Mouse (Mus musculus): ENCODE measurements around the gene Cplx3.

The Cplx3 gene

DNA sequence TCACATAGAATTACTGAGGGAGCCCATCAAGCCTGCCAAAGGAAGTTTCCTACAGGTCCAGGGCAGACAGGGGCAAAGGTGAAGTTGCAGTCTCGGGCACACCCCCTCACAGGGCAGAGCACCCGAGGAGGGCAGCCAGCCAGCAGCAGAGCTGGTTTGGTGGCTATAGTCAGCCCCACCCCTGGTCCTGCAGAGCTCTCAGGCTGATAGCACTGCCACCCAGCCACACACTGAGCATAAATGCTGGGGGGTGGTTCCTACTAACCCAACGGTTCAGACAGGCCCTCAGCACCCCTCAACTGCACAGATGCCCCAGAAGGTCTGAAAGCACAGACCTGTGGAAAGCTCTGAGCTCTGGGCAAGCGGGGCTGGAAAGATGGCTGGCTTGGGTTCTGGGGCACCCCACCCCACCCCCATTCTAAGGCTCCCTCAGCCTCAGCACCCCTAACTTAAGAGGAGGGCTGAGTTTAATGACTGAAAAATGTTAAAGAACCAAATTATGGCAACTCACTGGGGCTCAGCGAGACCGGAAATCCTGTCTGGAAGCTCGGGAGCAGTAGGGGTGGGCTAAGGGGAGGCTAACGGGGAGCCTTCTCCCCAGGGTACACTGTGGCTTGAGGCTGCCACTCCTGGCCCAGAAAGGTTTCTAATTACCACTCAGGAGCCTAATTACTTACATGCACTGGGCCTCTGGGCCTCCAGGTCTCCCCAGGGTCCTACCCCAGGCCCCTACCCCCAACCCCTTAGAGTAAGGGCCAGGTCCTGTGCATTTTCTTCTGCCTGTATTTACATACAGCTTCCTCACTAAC lies 32.8 kb upstream of the Cplx3 start:
- no peak for DNase-seq (ENCODE audit: low spot score)

GRCm38 (mm10) chr9:57637741-57638322 lies 31.8 kb upstream of the Cplx3 start:
- DNase-seq (ENCODE audit: low spot score) = no peak

DNA sequence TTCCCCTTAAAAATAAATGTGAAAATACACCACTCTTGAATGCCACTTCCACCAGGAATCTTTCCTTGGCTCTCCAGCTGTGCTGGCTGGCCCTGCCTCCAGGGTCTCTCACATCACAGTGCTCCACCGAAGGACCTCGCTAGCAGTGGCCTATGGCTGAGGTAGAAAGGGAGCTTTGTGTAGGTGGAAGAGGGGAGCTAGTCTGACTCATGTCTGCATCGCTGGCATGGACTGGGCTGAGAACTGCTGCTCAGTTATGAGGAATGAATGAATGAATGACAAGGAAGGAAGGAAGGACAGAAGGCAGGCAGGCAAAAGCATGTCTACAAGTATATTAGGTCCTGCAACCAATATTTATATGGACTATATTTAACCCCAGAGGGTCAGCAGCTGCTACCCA lies 31.2 kb upstream of the Cplx3 start:
- DNase-seq (ENCODE audit: low spot score) = no peak

GRCm38 (mm10) chr9:57633481-57634024 lies 27.5 kb upstream of the Cplx3 start:
- no peak for DNase-seq (ENCODE audit: low spot score)

DNA sequence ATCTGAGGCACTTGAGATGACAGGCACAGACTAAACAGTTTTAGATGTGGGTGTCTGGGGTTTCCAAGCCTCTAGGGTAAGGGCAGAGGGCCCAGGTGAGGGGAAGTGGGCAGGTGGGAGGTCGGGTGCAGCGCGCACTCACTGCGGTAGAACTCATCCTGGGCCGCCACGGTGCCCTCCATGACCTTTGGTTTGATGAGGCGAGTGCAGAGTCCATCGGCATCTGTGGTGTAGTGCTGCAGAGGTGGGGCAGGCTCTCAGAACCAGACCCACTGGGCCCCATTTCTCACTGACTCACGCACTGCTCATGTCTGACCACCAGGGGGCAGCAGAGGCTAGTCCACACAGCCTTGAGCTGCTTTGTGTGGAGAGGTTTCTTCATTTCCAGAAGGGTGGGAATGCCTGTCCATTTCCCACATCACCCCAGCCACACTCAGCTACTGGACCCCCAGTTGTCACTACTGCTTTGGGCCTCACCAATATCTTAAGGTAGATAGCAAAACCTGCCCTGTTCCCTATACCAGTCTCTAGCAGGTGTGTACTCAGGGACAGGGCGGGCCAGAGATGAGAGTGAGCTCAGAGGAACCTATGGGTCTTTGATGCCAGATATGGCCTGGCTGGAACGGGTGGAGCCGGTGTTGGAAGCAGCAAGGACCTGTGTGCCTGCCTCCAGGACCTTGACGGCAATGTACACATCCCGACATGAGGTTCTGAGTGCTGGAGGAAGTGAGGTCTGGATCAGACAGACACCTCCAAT lies 23.2 kb upstream of the Cplx3 start:
- no peak for DNase-seq (ENCODE audit: low spot score)

- no peak for DNase-seq (ENCODE audit: low spot score)
Observed at GRCm38 (mm10) chr9:57628717-57629116, 22.6 kb upstream of the Cplx3 start.

GRCm38 (mm10) chr9:57627892-57628291 lies 21.8 kb upstream of the Cplx3 start:
- DNase-seq (ENCODE audit: low spot score) = no peak

DNA sequence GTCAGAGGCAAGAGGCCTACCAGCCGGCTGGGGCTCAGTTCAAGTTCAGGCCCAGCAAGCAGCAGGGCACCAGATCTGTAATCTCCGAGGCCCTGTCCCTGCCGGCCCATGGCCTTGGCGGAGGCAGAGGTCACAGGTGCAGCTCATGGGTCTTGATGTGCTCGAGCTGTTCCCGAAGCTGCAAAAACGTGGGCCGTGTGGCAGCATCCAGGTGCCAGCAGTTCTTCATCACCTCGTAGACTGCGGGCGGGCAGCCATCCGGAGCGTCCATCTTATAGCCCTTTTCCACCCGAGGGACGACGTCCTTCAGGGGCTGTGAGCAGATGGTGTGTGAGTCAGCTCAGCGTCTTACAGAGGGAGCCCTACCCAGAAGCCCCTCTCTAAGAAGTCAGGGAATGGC lies 21.1 kb upstream of the Cplx3 start:
- DNase-seq (ENCODE audit: low spot score) = no peak

GRCm38 (mm10) chr9:57625674-57626500 lies 19.8 kb upstream of the Cplx3 start:
- DNase-seq (ENCODE audit: low spot score) = no peak

GRCm38 (mm10) chr9:57624295-57624694 lies 18.2 kb upstream of the Cplx3 start:
- DNase-seq (ENCODE audit: low spot score) = no peak

- no peak for DNase-seq (ENCODE audit: low spot score)
Observed at GRCm38 (mm10) chr9:57620674-57621073, 14.6 kb upstream of the Cplx3 start, which contains the start of gene Lman1l. Gene Lman1l, minus strand, starts transcription at chr9:57620774.

GRCm38 (mm10) chr9:57618854-57619253 lies 12.8 kb upstream of the Cplx3 start:
- no peak for DNase-seq (ENCODE audit: low spot score)

DNA sequence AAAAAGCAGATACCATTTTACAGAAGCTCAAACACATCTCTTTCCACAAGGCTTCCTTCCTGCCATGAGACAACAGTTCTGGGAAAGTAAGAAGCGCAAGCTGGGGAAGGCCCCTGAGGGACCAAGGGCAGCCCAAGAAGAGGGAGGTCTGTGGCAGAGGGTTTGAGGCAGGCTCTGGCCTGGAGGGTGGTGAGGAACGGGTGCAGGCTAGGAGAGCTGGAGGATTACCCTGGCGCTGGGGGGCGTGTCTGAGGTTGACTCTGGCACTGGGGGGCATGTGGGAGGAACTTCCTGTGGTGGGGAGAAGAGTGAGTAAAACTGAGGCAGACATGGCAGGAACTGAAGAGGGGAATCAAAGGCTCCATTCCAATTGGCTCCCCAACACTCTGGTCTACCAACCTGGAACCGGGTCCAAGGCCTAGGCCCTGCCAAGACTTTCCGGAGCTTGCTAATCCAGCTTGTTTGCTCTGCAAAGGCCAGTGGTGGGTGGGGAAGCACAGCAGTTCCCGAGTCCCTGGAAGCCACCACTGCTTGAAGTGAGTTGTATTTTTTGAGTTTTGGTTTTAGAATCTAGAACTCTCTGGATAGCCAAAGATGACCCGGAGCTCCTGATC lies 11.6 kb upstream of the Cplx3 start:
- no peak for DNase-seq (ENCODE audit: low spot score)

GRCm38 (mm10) chr9:57614786-57615185 lies 8.7 kb upstream of the Cplx3 start:
- DNase-seq (ENCODE audit: low spot score) = no peak

- no peak for DNase-seq (ENCODE audit: low spot score)
Observed at GRCm38 (mm10) chr9:57613975-57614374, 7.9 kb upstream of the Cplx3 start.

GRCm38 (mm10) chr9:57612587-57612986 lies 6.5 kb upstream of the Cplx3 start:
- no peak for DNase-seq (ENCODE audit: low spot score)

DNA sequence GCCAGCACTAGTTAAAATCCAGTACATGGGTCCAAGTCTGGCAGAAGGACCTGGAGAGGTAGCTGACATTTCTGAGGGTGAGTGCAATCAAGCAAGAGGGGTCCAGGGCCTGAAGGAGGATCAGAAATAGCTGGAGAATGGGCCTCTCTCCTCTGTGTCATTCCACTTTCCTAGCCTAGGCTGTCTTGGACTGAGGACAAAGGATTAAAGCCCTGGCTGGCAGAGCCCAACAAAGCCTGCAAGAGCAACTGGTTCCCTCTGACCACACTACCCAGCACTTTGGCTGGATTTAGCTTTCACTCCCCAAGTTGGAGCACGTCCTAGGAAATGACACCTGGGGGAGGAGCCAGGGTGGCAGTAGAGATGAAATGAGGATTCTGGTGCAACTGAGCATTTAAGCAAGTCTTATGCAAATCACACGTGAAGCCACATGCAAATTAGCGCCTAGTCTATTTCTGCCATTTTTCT lies 4.3 kb upstream of the Cplx3 start:
- DNase-seq (ENCODE audit: low spot score) = no peak

DNA sequence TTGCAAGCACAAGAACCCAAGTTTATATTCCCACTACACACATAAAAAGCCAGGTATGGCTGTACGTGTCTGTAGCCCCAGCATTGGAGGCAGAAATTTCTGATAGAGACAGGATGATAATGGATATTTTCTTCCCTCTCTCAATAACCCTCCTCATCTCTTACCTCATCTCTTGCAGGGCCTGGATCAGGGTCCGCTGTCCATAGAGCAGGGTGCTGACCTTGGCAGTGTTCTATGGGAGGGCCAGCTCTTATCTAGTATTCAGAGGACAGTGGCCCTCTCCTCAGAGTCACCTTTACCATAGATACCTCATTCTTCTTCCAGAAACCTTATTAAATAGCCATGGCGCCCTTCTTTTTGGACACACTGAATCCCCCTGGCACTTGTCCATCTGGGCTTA lies 3.7 kb upstream of the Cplx3 start:
- no peak for DNase-seq (ENCODE audit: low spot score)

GRCm38 (mm10) chr9:57605503-57605902 lies 578 bp downstream of the Cplx3 start:
- DNase-seq (ENCODE audit: low spot score) = no peak

DNA sequence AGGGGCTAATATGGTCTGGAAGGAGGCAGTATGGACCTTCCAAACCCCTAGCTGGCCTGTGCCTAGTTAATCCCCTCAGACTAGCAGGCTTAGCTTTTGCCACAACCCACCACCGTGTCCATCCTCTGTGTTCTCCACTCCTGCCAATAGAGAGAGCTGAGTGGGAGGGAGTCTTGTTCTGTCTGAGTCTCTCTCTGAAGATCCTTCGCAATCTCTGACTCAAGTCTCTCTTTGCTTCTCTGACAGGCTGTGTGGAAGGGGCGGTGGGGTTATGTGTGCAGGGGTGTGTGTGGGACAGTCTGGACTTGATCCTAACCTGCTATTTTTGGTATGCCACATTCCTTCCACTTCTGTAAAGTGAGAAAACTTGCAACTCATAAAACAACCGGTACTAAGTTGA lies 1.2 kb downstream of the Cplx3 start:
- no peak for DNase-seq (ENCODE audit: low spot score)

- no peak for DNase-seq (ENCODE audit: low spot score)
Observed at GRCm38 (mm10) chr9:57602098-57602497, 4.0 kb downstream of the Cplx3 start.

Data from layer of hippocampus, adult 9-10 months (tissue).